Mouse (Mus musculus): ENCODE results near the gene Hipk4. TPM values are rescaled to one million over a fixed set of nuclear protein-coding genes. Genes with fewer than 3 reads are reported as not detected.

The Hipk4 gene
- total and polyA plus RNA-seq, 3 experiments: 0.09 to 0.16 TPM; not detected in 1

DNA sequence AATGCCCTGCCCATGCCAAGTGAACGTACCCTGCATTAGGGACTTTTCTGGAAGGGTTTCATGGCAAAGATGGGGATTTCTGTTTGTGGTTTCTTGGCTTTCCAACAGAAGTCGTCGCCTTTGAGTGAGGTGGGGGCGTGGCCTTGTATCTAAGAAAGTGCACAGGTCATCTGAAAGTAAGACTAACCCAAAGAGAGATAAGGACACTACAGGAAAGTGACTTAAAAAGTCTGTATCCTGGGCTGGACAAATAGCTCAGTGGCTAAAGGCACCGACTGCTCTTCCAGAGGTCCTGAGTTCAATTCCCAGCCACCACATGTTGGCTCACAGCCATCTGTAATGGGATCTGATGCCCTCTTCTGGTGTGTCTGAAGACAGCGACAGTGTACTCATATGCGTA lies 44.5 kb upstream of the Hipk4 start:
- peaks cover 0 to 12% of the 10 kb centered on the region in 2 experiments for H3K36me3 ChIP-seq (replicated peaks in 1 of 2; ENCODE audit: control insufficient read depth in 1 of 2, insufficient read depth in 1 of 2, low read length in 1 of 2)
- no peak overlapping the region for H3K4me2 ChIP-seq (ENCODE audit: insufficient read depth, low read depth, poor library complexity, severe bottlenecking)
- no peaks in the 10 kb centered on the region for H3K27me3 ChIP-seq (replicated peaks)
- DNase-seq (ENCODE audit: extremely low read depth): no peak
- no peaks in the 10 kb centered on the region for H3K79me2 ChIP-seq (replicated peaks; ENCODE audit: control insufficient read depth, extremely low read depth, insufficient read depth, poor library complexity, severe bottlenecking)
- dilution Hi-C loops (cut with MboI; ENCODE audit: extremely low pct_ligation_motif_present, extremely low pct_unique_long_range_greater_than_20kb, low sequenced_read_pairs): no loop called here
- no peak overlapping the region for H3K27ac ChIP-seq (ENCODE audit: insufficient read depth, low read depth)
- no peak overlapping the region for H3K9ac ChIP-seq (ENCODE audit: insufficient read depth, low read depth)
- H3K4me3 ChIP-seq (replicated peaks in 1 of 3; ENCODE audit: low read depth in 2 of 3, low read length in 2 of 3, poor library complexity in 1 of 3): no peak overlapping the region
- no peaks in the 10 kb centered on the region for H3K9me3 ChIP-seq (replicated peaks; ENCODE audit: low read length)
- H3K4me1 ChIP-seq (ENCODE audit: control insufficient read depth in 1 of 2, insufficient read depth in 2 of 2): peaks cover 9 to 43% of the 10 kb centered on the region in 2 experiments
- no peak for TF ChIP-seq CHD1 (IDR thresholded peaks at IDR 0.05; ENCODE audit: low read depth, low read length)
- TF ChIP-seq UBTF (IDR thresholded peaks at IDR 0.05; ENCODE audit: low read depth, low read length): no peak
- no peak for TF ChIP-seq ETS1 (conservative IDR thresholded peaks at IDR 0.05; ENCODE audit: low read depth, low read length)
- TF ChIP-seq ZNF384 (IDR thresholded peaks at IDR 0.05; ENCODE audit: low read depth, low read length): no peak
- no peak for TF ChIP-seq MAZ (IDR thresholded peaks at IDR 0.05; ENCODE audit: low read depth, low read length)
- no peak for TF ChIP-seq KAT2A (IDR thresholded peaks at IDR 0.05; ENCODE audit: insufficient replicate concordance, low read length)
- TF ChIP-seq BHLHE40 (IDR thresholded peaks at IDR 0.05; ENCODE audit: low read depth, low read length): no peak
- TF ChIP-seq MAFK (IDR thresholded peaks at IDR 0.05; ENCODE audit: insufficient replicate concordance, low read length): no peak
- no peak for TF ChIP-seq SIN3A (IDR thresholded peaks at IDR 0.05; ENCODE audit: low read length)
- TF ChIP-seq PAX5 (IDR thresholded peaks at IDR 0.05; ENCODE audit: low read length): no peak
- in situ Hi-C loops (cut with MboI; ENCODE audit: low pct_ligation_motif_present, low pct_unique_long_range_greater_than_20kb, low sequenced_read_pairs): no loop called here

DNA sequence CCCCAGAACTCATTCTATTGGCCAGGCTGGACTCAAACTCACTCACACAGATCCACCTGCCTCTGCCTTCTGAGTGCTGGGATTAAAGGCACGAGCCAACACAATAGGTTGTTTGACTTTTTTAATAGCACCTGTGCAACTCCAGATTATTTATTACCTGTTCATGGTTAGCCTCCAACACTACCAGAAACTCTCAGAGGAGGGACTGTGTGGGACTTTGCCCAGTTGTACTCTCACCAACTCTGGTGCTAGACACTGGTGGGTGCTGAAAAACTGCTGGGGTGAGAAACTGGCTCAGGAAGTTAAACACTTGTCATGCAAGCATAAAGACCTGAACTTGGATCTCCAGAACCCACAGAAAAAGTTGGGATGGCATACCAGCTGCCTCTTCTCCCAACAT lies 43.3 kb upstream of the Hipk4 start:
- in situ Hi-C loops (cut with MboI; ENCODE audit: low pct_ligation_motif_present, low pct_unique_long_range_greater_than_20kb, low sequenced_read_pairs) (no loop called here), dilution Hi-C loops (cut with MboI; ENCODE audit: extremely low pct_ligation_motif_present, extremely low pct_unique_long_range_greater_than_20kb, low sequenced_read_pairs) (no loop called here)
- TF ChIP-seq ZKSCAN1 (IDR thresholded peaks at IDR 0.05; ENCODE audit: borderline replicate concordance, low read depth, low read length) (no peak), E2F4 (IDR thresholded peaks at IDR 0.05; ENCODE audit: insufficient replicate concordance, low read depth, low read length) (no peak), MAZ (IDR thresholded peaks at IDR 0.05; ENCODE audit: low read depth, low read length) (no peak), MYC (IDR thresholded peaks at IDR 0.05; ENCODE audit: low read depth, low read length) (no peak)
- H3K79me2 ChIP-seq (replicated peaks; ENCODE audit: control insufficient read depth, extremely low read depth, insufficient read depth, poor library complexity, severe bottlenecking): no peaks in the 10 kb centered on the region
- no peak overlapping the region for H3K4me3 ChIP-seq (replicated peaks in 1 of 3; ENCODE audit: low read depth in 2 of 3, low read length in 2 of 3, poor library complexity in 1 of 3)
- H3K36me3 ChIP-seq (replicated peaks in 1 of 2; ENCODE audit: control insufficient read depth in 1 of 2, insufficient read depth in 1 of 2, low read length in 1 of 2): peaks cover 0 to 12% of the 10 kb centered on the region in 2 experiments
- H3K9me3 ChIP-seq (replicated peaks; ENCODE audit: low read length): no peaks in the 10 kb centered on the region
- DNase-seq (ENCODE audit: extremely low read depth): no peak
- H3K4me2 ChIP-seq (ENCODE audit: insufficient read depth, low read depth, poor library complexity, severe bottlenecking): no peak overlapping the region
- no peaks in the 10 kb centered on the region for H3K27me3 ChIP-seq (replicated peaks)
- H3K4me1 ChIP-seq (ENCODE audit: control insufficient read depth in 1 of 2, insufficient read depth in 2 of 2): peaks cover 12 to 46% of the 10 kb centered on the region in 2 experiments
- H3K9ac ChIP-seq (ENCODE audit: insufficient read depth, low read depth): no peak overlapping the region
- H3K27ac ChIP-seq (ENCODE audit: insufficient read depth, low read depth): no peak overlapping the region

DNA sequence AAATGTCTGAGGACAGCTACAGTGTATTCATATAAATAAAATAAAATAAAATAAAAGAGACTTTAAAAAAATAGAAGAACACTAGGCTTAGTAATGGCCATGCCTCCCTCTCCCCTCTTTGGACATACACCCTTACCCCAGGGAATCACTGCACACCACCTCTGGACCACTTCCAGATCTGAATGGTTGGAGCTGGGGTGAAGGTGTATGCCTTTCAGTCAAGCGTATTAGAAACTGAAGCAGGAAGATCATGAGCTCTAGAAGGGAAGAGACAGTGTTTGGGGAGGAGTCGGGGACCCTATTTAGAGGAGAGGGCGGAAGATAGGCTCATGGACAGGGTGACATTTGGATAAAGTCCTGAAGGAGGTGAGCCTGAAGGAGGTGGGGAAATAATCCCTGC lies 42.6 kb upstream of the Hipk4 start:
- Histone ChIP-seq H3K9ac (ENCODE audit: insufficient read depth, low read depth) (no peak overlapping the region), H3K4me2 (ENCODE audit: insufficient read depth, low read depth, poor library complexity, severe bottlenecking) (no peak overlapping the region), H3K4me1 (ENCODE audit: control insufficient read depth in 1 of 2, insufficient read depth in 2 of 2) (peaks cover 12 to 42% of the 10 kb centered on the region in 2 experiments), H3K36me3 (replicated peaks in 1 of 2; ENCODE audit: control insufficient read depth in 1 of 2, insufficient read depth in 1 of 2, low read length in 1 of 2) (peaks cover 0 to 12% of the 10 kb centered on the region in 2 experiments), H3K27me3 (replicated peaks) (no peaks in the 10 kb centered on the region), H3K9me3 (replicated peaks; ENCODE audit: low read length) (no peaks in the 10 kb centered on the region), H3K27ac (ENCODE audit: insufficient read depth, low read depth) (no peak overlapping the region), H3K79me2 (replicated peaks; ENCODE audit: control insufficient read depth, extremely low read depth, insufficient read depth, poor library complexity, severe bottlenecking) (no peaks in the 10 kb centered on the region), H3K4me3 (replicated peaks in 1 of 3; ENCODE audit: low read depth in 2 of 3, low read length in 2 of 3, poor library complexity in 1 of 3) (no peak overlapping the region)
- no peak for DNase-seq (ENCODE audit: extremely low read depth)
- TF ChIP-seq E2F4 (IDR thresholded peaks at IDR 0.05; ENCODE audit: insufficient replicate concordance, low read depth, low read length): no peak
- TF ChIP-seq POLR2A (IDR thresholded peaks at IDR 0.05; ENCODE audit: low read depth, low read length): no peak
- TF ChIP-seq ZNF384 (IDR thresholded peaks at IDR 0.05; ENCODE audit: low read depth, low read length): no peak
- TF ChIP-seq POLR2AphosphoS2 (IDR thresholded peaks at IDR 0.05; ENCODE audit: low read depth, low read length): no peak
- in situ Hi-C loops (cut with MboI; ENCODE audit: low pct_ligation_motif_present, low pct_unique_long_range_greater_than_20kb, low sequenced_read_pairs): no loop called here
- dilution Hi-C loops (cut with MboI; ENCODE audit: extremely low pct_ligation_motif_present, extremely low pct_unique_long_range_greater_than_20kb, low sequenced_read_pairs): no loop called here
